Mouse (Mus musculus): ENCODE data around the gene Ggta1. TPM values are rescaled to one million over a fixed set of nuclear protein-coding genes. Genes with fewer than 3 reads are reported as not detected.

The Ggta1 gene
- polyA plus RNA-seq, 1 experiment from 2014 or later = 6.2 TPM

- peak overlapping the region; percentile 3; the same call in 1 of the 2 replicates for H3K4me2 ChIP-seq (ENCODE audit: low read depth, low read length)
- ATAC-seq (no peak), DNase-seq (no peak)
- TF ChIP-seq EP300 (IDR thresholded peaks at IDR 0.05; ENCODE audit: low read depth) (no peak), CTCF (IDR thresholded peaks at IDR 0.05; ENCODE audit: low read depth) (no peak)
- no peak overlapping the region for H3K9ac ChIP-seq (replicated peaks)
- no peaks in the 10 kb centered on the region for H3K27me3 ChIP-seq (ENCODE audit: insufficient read depth, low read length)
- WGBS (ENCODE audit: insufficient replicate concordance) = 54% methylated on average over 7 of the region's 7 CpGs
- H3K36me3 ChIP-seq (replicated peaks; ENCODE audit: insufficient read depth, low read length) = no peaks in the 10 kb centered on the region
- H3K4me1 ChIP-seq (ENCODE audit: insufficient read depth) = peaks cover 13% of the 10 kb centered on the region
- no peaks in the 10 kb centered on the region for H3K9me3 ChIP-seq (ENCODE audit: low read length)
- no peak overlapping the region for H3K4me3 ChIP-seq (ENCODE audit: low read depth, low read length)
- H3K27ac ChIP-seq (ENCODE audit: low read depth) = peak overlapping the region; percentile 9; the same call in 1 of the 2 replicates
Observed at GRCm38 (mm10) chr2:35432011-35432410, 31.0 kb downstream of the Ggta1 start.

DNA sequence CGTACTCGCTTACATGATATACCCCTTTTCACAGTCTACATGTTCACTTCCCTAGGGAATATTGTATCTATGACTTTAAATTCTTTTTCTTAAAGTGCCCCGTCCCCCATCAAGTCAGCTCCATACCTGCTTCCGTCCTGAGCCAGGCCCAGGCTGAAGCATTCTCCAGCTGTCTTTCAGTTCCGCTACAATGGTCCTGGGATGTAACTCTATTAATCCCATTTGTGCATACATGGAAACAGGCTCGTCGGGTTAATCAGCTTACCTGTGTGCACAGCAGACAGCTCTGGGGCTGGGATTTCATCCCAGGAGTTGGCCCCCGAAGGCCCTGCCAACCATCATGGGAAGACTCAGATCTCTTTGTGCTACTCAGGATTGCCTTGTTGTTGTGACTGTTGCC, 32.2 kb downstream of the Ggta1 start:
- Histone ChIP-seq H3K9ac (replicated peaks) (no peak overlapping the region), H3K4me3 (ENCODE audit: low read depth, low read length) (no peak overlapping the region), H3K27ac (ENCODE audit: low read depth) (no peak overlapping the region), H3K4me1 (ENCODE audit: insufficient read depth) (peaks cover 13% of the 10 kb centered on the region), H3K9me3 (ENCODE audit: low read length) (no peaks in the 10 kb centered on the region), H3K27me3 (ENCODE audit: insufficient read depth, low read length) (no peaks in the 10 kb centered on the region), H3K36me3 (replicated peaks; ENCODE audit: insufficient read depth, low read length) (no peaks in the 10 kb centered on the region), H3K4me2 (ENCODE audit: low read depth, low read length) (no peak overlapping the region)
- no peak for TF ChIP-seq CTCF (IDR thresholded peaks at IDR 0.05; ENCODE audit: low read depth)
- TF ChIP-seq EP300 (IDR thresholded peaks at IDR 0.05; ENCODE audit: low read depth) = no peak
- DNase-seq (no peak), ATAC-seq (no peak)
- 92% methylated on average over 8 of the region's 8 CpGs for WGBS (ENCODE audit: insufficient replicate concordance)

- no peak overlapping the region for H3K4me3 ChIP-seq (ENCODE audit: low read depth, low read length)
Observed at GRCm38 (mm10) chr2:35428615-35429300, 34.3 kb downstream of the Ggta1 start.

GRCm38 (mm10) chr2:35427559-35427958, 35.5 kb downstream of the Ggta1 start:
- no peak overlapping the region for H3K4me3 ChIP-seq (ENCODE audit: low read depth, low read length)
- H3K36me3 ChIP-seq (replicated peaks; ENCODE audit: insufficient read depth, low read length) = 0 out of 2 replicates have a peak, but pooled peaks cover 3% of the 10 kb centered on the region
- 0 out of 2 replicates have a peak, but pooled peaks cover 2% of the 10 kb centered on the region for H3K4me1 ChIP-seq (ENCODE audit: insufficient read depth)
- no peak overlapping the region for H3K9ac ChIP-seq (replicated peaks)
- 55% methylated on average over 2 of the region's 2 CpGs for whole genome bisulfite sequencing (ENCODE audit: insufficient replicate concordance)
- ATAC-seq = no peak
- H3K27ac ChIP-seq (ENCODE audit: low read depth) = no peak overlapping the region
- no peak overlapping the region for H3K4me2 ChIP-seq (ENCODE audit: low read depth, low read length)
- no peaks in the 10 kb centered on the region for H3K27me3 ChIP-seq (ENCODE audit: insufficient read depth, low read length)
- no peaks in the 10 kb centered on the region for H3K9me3 ChIP-seq (ENCODE audit: low read length)
- DNase-seq = no peak
- no peak for TF ChIP-seq EP300 (IDR thresholded peaks at IDR 0.05; ENCODE audit: low read depth)
- TF ChIP-seq CTCF (IDR thresholded peaks at IDR 0.05; ENCODE audit: low read depth) = no peak

More at GRCm38 (mm10) chr2:35428615-35429300, 34.3 kb downstream of the Ggta1 start:
- ATAC-seq = no peak
- no peaks in the 10 kb centered on the region for H3K9me3 ChIP-seq (ENCODE audit: low read length)
- H3K4me2 ChIP-seq (ENCODE audit: low read depth, low read length) = no peak overlapping the region
- no peak overlapping the region for H3K27ac ChIP-seq (ENCODE audit: low read depth)
- no peak for DNase-seq
- WGBS (ENCODE audit: insufficient replicate concordance) = 77% methylated on average over 4 of the region's 4 CpGs
- H3K9ac ChIP-seq (replicated peaks) = no peak overlapping the region
- no peaks in the 10 kb centered on the region for H3K27me3 ChIP-seq (ENCODE audit: insufficient read depth, low read length)
- H3K36me3 ChIP-seq (replicated peaks; ENCODE audit: insufficient read depth, low read length) = no peaks in the 10 kb centered on the region
- peaks cover 5% of the 10 kb centered on the region; the same call in 1 of the 2 replicates for H3K4me1 ChIP-seq (ENCODE audit: insufficient read depth)
- TF ChIP-seq EP300 (IDR thresholded peaks at IDR 0.05; ENCODE audit: low read depth) (no peak), CTCF (IDR thresholded peaks at IDR 0.05; ENCODE audit: low read depth) (no peak)

GRCm38 (mm10) chr2:35423711-35424339, 39.2 kb downstream of the Ggta1 start:
- H3K36me3 ChIP-seq (replicated peaks; ENCODE audit: insufficient read depth, low read length) = peaks cover 26% of the 10 kb centered on the region
- DNase-seq (no peak), ATAC-seq (no peak)
- H3K9me3 ChIP-seq (ENCODE audit: low read length) = peaks cover 5% of the 10 kb centered on the region; the same call in 1 of the 2 replicates
- 97% methylated on average over 1 of the region's 1 CpGs for WGBS (ENCODE audit: insufficient replicate concordance)
- H3K27me3 ChIP-seq (ENCODE audit: insufficient read depth, low read length) = no peaks in the 10 kb centered on the region
- 0 out of 2 replicates have a peak, but pooled peaks cover 4% of the 10 kb centered on the region for H3K4me1 ChIP-seq (ENCODE audit: insufficient read depth)
- H3K4me3 ChIP-seq (ENCODE audit: low read depth, low read length) = no peak overlapping the region
- H3K27ac ChIP-seq (ENCODE audit: low read depth) = no peak overlapping the region
- TF ChIP-seq EP300 (IDR thresholded peaks at IDR 0.05; ENCODE audit: low read depth) = no peak
- TF ChIP-seq CTCF (IDR thresholded peaks at IDR 0.05; ENCODE audit: low read depth) = no peak
- no peak overlapping the region for H3K4me2 ChIP-seq (ENCODE audit: low read depth, low read length)
- H3K9ac ChIP-seq (replicated peaks) = no peak overlapping the region

- peaks cover 26% of the 10 kb centered on the region for H3K36me3 ChIP-seq (replicated peaks; ENCODE audit: insufficient read depth, low read length)
- H3K27me3 ChIP-seq (ENCODE audit: insufficient read depth, low read length) = no peaks in the 10 kb centered on the region
- H3K4me3 ChIP-seq (ENCODE audit: low read depth, low read length) = no peak overlapping the region
- DNase-seq (no peak), ATAC-seq (no peak)
- 71% methylated on average over 3 of the region's 3 CpGs for WGBS (ENCODE audit: insufficient replicate concordance)
- no peak overlapping the region for H3K9ac ChIP-seq (replicated peaks)
- H3K9me3 ChIP-seq (ENCODE audit: low read length) = peaks cover 5% of the 10 kb centered on the region; the same call in 1 of the 2 replicates
- H3K27ac ChIP-seq (ENCODE audit: low read depth) = no peak overlapping the region
- H3K4me2 ChIP-seq (ENCODE audit: low read depth, low read length) = no peak overlapping the region
- H3K4me1 ChIP-seq (ENCODE audit: insufficient read depth) = peaks cover 8% of the 10 kb centered on the region
- TF ChIP-seq EP300 (IDR thresholded peaks at IDR 0.05; ENCODE audit: low read depth) (no peak), CTCF (IDR thresholded peaks at IDR 0.05; ENCODE audit: low read depth) (no peak)
Observed at GRCm38 (mm10) chr2:35422384-35422783, 40.6 kb downstream of the Ggta1 start.

Measured in liver, postnatal 0 days (tissue).